Mouse (Mus musculus): ENCODE measurements around the gene Tmem94. TPM values are rescaled to one million over a fixed set of nuclear protein-coding genes. Genes with fewer than 3 reads are reported as not detected.

Tmem94 gene
- polyA plus RNA-seq, 1 experiment from 2014 or later = 19.9 TPM

DNA sequence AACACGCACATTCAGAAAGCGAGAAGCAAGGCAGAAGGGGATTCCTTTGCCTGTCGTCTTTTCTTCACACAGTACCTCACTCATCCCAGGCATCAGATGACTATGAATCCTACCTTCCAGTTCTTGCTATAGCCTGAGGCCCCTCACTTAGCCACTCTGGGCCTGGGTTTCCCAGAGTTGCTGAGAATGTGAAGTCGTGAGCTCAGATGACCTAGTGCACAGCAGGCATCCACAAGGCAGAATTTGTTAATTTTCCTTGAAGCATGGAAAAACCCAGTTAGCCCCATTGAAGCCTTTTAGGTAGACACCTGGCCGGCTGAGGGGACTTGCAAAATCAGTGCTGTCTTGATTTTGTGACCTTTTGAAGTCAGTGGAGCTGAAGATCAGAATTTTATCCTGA is 61.3 kb downstream of the Tmem94 start:
- ATAC-seq (ENCODE audit: insufficient read depth, low FRiP score, low read depth) = no peak

DNA sequence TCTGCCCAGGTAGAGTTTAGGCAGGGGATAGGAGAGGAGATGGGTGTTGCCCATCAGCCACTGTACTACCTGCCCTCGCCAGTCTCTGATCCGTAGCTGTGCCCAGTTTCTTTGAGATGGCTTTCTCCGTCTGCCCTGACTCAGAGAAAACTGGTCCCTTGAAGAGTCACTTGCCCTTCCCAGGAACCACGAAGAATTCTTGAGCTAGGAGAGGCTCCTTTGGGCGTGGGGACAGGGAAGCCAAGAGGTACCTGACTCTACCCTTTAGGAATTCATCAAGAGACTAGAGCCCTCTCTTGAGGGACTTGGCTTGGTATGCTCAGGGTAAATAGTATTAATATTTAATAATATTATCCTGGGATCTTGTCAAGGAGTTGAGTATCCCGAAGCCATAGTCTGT is 62.4 kb downstream of the Tmem94 start:
- 82% methylated on average over 6 of the region's 6 CpGs for WGBS
- no peaks in the 10 kb centered on the region for H3K36me3 ChIP-seq
- no peaks in the 10 kb centered on the region for H3K9me3 ChIP-seq
- no peak overlapping the region for H3K9ac ChIP-seq
- H3K4me2 ChIP-seq = no peak overlapping the region
- H3K27me3 ChIP-seq (replicated peaks) = no peaks in the 10 kb centered on the region
- no peak for ATAC-seq (ENCODE audit: insufficient read depth, low FRiP score, low read depth)
- peaks cover 37% of the 10 kb centered on the region for H3K4me1 ChIP-seq
- H3K4me3 ChIP-seq (replicated peaks) = no peak overlapping the region
- H3K27ac ChIP-seq = peak overlapping the region; percentile 32; the same call in 1 of the 2 replicates

More for the DNA sequence above, 61.3 kb downstream of the Tmem94 start:
- 58% methylated on average over 5 of the region's 5 CpGs for WGBS
- H3K4me2 ChIP-seq = peak overlapping the region; percentile 80; the same call in 1 of the 2 replicates
- H3K9me3 ChIP-seq = no peaks in the 10 kb centered on the region
- no peak overlapping the region for H3K9ac ChIP-seq
- 0 out of 2 replicates have a peak overlapping the region, but pooled peaks have one; percentile 3 for H3K4me3 ChIP-seq (replicated peaks)
- H3K27me3 ChIP-seq (replicated peaks) = no peaks in the 10 kb centered on the region
- peaks cover 26% of the 10 kb centered on the region for H3K4me1 ChIP-seq
- no peak overlapping the region for H3K27ac ChIP-seq
- 0 out of 2 replicates have a peak, but pooled peaks cover 4% of the 10 kb centered on the region for H3K36me3 ChIP-seq

DNA sequence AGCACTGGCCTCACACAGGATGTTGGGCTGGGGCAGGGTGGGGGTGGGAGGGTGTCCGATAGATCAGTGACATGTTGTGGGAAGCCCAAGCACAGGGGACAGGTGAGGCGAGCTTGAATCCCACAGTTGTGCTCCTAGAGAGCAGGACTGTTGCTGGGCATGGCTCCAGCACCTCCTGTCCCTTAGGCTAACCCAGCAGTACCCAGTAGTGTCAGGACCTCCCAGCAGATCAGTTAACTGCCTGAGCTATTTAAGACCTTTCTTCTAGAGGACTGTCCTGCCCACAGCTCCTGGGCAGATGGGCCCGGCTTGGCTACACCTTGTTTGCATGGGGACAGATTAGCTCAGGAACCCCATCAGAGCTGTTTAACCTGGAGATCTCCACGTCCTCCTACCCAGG is 63.8 kb downstream of the Tmem94 start:
- no peak overlapping the region for H3K9ac ChIP-seq

DNA sequence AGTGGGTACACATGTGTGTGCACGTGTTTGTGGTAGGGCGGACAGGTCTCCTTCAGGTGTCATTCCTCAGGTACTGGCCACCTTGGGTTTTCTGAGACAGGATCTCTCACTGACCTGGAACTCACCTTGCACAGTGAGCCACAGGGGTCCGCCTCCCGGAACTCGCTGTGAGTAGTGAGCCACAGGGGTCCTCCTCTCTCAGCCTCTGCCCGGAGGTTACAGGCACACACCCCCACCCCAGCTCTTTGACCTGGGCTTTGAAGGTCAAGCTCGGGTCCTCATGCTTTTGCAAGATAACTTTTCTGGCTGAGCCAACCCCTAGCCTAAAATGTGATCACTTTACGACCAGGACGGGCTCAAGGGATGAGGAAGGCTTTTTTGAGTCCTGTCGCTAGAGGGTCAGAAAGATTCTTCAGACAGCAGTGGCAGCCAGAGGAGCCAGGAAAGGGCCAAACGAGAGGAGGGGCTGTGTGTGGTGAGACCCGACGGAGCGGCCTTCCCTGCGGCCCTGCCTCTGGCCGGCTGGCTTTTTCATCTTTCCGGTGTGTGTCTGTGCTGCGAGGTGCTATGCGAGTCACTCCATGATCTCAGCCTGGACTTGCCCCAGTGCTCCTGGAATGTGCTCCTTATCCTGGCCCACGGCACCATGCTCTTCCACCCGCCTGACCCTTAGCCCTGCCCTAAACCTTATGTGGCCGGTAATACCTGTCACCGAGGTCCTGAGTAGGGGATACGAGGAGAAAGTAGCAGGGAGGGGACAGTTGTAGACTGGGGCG is 65.5 kb downstream of the Tmem94 start:
- no peak overlapping the region for H3K9ac ChIP-seq
- peaks cover 54% of the 10 kb centered on the region for H3K4me1 ChIP-seq
- WGBS = 36% methylated on average over 25 of the region's 25 CpGs
- H3K4me2 ChIP-seq = peak overlapping the region; percentile 30
- H3K27ac ChIP-seq = peak overlapping the region; percentile 61
- no peaks in the 10 kb centered on the region for H3K9me3 ChIP-seq
- H3K27me3 ChIP-seq (replicated peaks) = no peaks in the 10 kb centered on the region
- H3K4me3 ChIP-seq (replicated peaks) = no peak overlapping the region; the same call in 1 of the 2 replicates
- no peaks in the 10 kb centered on the region for H3K36me3 ChIP-seq
- no peak for ATAC-seq (ENCODE audit: insufficient read depth, low FRiP score, low read depth)

More for the DNA sequence above, 63.8 kb downstream of the Tmem94 start:
- Histone ChIP-seq H3K9me3 (no peaks in the 10 kb centered on the region), H3K36me3 (no peaks in the 10 kb centered on the region), H3K4me3 (replicated peaks) (no peak overlapping the region), H3K27me3 (replicated peaks) (no peaks in the 10 kb centered on the region), H3K27ac (no peak overlapping the region), H3K4me1 (peaks cover 47% of the 10 kb centered on the region), H3K4me2 (no peak overlapping the region)
- ATAC-seq (ENCODE audit: insufficient read depth, low FRiP score, low read depth) = no peak
- WGBS = 54% methylated on average over 4 of the region's 4 CpGs

DNA sequence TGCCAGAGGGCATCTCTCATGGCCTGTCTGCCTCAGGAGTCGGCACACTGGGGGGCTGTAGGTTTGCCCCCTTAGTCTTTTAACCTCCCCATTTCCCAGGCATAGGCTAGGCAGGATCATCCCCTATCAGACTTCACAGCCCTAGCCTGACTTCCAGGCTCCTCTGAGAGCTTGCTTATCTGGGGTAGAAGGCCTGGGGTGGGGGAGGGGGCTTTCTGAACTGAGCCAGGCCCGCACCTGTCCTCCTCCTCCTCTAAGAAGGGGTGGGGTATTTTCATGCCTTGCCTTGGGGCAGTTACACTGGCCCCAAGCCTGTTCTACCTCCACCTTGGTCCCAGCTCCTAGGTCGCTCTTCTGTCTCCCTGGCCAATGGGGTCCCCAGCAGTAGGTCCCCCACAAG is 66.3 kb downstream of the Tmem94 start:
- 48% methylated on average over 3 of the region's 3 CpGs for WGBS
- no peak overlapping the region for H3K9ac ChIP-seq

DNA sequence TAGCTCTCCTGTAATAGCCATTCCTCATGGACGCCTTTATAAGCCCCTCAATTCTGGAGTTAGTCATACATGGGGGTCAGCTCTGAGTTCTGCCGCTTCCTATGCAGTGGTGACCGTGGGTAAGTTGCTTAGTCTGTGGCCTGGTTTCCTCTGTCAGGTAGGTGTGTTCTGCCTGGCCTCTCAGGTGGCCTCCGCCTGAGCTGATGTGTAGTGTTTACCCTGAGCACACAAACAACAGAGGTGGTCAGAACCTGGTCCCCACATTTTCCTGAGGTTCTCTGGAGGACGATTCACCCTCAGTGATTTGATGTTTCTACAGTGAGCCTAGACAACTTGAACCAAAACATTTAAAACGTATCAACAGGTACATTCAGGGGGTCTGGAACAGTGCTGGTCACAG is 66.8 kb downstream of the Tmem94 start:
- WGBS = 53% methylated on average over 6 of the region's 6 CpGs
- no peaks in the 10 kb centered on the region for H3K9me3 ChIP-seq
- peaks cover 60% of the 10 kb centered on the region for H3K4me1 ChIP-seq
- no peak overlapping the region for H3K4me3 ChIP-seq (replicated peaks)
- H3K4me2 ChIP-seq = peak overlapping the region; percentile 27; the same call in 1 of the 2 replicates
- H3K27ac ChIP-seq = peak overlapping the region; percentile 88
- H3K9ac ChIP-seq = no peak overlapping the region
- no peaks in the 10 kb centered on the region for H3K27me3 ChIP-seq (replicated peaks)
- H3K36me3 ChIP-seq = no peaks in the 10 kb centered on the region
- ATAC-seq (ENCODE audit: insufficient read depth, low FRiP score, low read depth) = no peak

More for the DNA sequence above, 66.3 kb downstream of the Tmem94 start:
- peak overlapping the region; percentile 88 for H3K27ac ChIP-seq
- H3K4me2 ChIP-seq = 0 out of 2 replicates have a peak overlapping the region, but pooled peaks have one; percentile 30
- no peak overlapping the region for H3K4me3 ChIP-seq (replicated peaks)
- H3K27me3 ChIP-seq (replicated peaks) = no peaks in the 10 kb centered on the region
- no peaks in the 10 kb centered on the region for H3K9me3 ChIP-seq
- ATAC-seq (ENCODE audit: insufficient read depth, low FRiP score, low read depth) = no peak
- H3K4me1 ChIP-seq = peaks cover 54% of the 10 kb centered on the region
- no peaks in the 10 kb centered on the region for H3K36me3 ChIP-seq

DNA sequence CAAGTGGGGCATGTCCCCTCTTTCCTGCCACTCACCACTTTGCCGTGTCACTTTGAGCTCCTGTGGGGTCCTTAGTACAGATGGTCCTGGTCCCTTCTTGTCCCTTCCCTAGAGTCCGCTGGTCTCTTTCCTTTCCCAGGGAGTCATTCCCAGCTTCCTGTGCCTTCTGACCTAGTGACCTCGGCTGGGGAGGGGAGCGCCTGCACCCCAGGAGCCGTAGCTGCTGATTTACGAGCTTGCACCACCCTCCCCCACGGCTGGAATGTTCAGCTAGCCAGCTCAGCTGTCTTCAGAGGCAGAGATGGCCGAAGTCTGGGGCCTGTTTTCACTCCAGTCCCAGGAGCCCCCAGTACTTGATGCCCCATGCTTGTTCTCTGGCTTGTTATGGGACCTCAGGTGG is 67.3 kb downstream of the Tmem94 start:
- H3K36me3 ChIP-seq = no peaks in the 10 kb centered on the region
- peak overlapping the region; percentile 88 for H3K27ac ChIP-seq
- H3K4me2 ChIP-seq = peak overlapping the region; percentile 27
- H3K9ac ChIP-seq = no peak overlapping the region
- H3K4me1 ChIP-seq = peaks cover 64% of the 10 kb centered on the region
- ATAC-seq (ENCODE audit: insufficient read depth, low FRiP score, low read depth) = no peak
- no peak overlapping the region for H3K4me3 ChIP-seq (replicated peaks)
- H3K27me3 ChIP-seq (replicated peaks) = no peaks in the 10 kb centered on the region
- H3K9me3 ChIP-seq = no peaks in the 10 kb centered on the region
- 15% methylated on average over 8 of the region's 8 CpGs for WGBS

DNA sequence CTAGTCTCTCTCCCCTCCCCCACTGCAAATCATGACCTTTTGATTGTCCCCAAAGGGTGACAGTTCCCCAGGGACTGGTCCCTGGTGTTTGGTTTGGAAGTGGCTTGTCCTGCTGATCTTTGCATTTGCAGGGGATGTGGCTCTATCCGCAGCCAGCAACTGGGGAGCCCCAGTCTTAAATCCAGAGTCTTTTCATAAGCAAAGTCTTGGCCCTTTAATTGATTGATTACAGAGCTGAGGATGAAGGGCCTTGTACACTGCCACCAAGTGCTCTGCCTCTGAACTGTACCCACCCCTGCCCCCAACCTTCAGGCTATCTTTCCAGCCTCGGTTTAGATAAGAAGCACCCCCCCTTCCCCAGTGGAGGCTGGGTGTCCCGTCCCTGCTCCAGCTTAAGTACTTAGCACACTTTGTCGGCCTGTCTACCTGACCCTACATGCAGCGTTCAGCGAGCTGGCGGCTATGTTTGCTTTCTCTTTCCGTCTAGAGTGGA is 67.8 kb downstream of the Tmem94 start:
- no peaks in the 10 kb centered on the region for H3K9me3 ChIP-seq
- H3K27me3 ChIP-seq (replicated peaks) = no peaks in the 10 kb centered on the region
- no peak overlapping the region for H3K4me3 ChIP-seq (replicated peaks)
- ATAC-seq (ENCODE audit: insufficient read depth, low FRiP score, low read depth) = peak; percentile 71
- peaks cover 69% of the 10 kb centered on the region for H3K4me1 ChIP-seq
- H3K27ac ChIP-seq = peak overlapping the region; percentile 88
- H3K4me2 ChIP-seq = peak overlapping the region; percentile 30
- no peak overlapping the region for H3K9ac ChIP-seq
- 17% methylated on average over 8 of the region's 8 CpGs for WGBS
- H3K36me3 ChIP-seq = no peaks in the 10 kb centered on the region

DNA sequence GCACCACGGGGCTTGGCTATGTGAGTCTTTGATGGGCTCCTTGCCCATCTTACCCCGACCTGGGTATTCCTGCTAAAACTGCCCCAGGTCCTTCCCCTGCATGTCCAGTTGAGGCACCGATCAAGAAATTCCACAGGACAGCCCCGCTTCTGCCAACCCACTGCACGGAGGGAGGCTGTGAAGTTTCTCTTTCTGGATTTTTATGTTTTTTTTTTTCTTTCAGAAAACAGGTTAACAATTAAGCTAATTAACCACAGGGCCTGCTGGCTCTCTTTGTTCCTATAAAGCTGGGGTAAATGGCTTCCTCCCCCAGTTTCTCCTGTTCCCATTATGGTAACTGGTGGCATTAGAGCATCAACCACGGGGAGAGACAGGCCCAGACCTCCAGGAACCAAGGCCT is 68.8 kb downstream of the Tmem94 start:
- Histone ChIP-seq H3K36me3 (no peaks in the 10 kb centered on the region), H3K4me3 (replicated peaks) (no peak overlapping the region), H3K9me3 (no peaks in the 10 kb centered on the region), H3K4me1 (peaks cover 64% of the 10 kb centered on the region), H3K4me2 (peak overlapping the region; percentile 30; the same call in 1 of the 2 replicates), H3K9ac (no peak overlapping the region), H3K27ac (peak overlapping the region; percentile 88), H3K27me3 (replicated peaks) (no peaks in the 10 kb centered on the region)
- no peak for ATAC-seq (ENCODE audit: insufficient read depth, low FRiP score, low read depth)
- WGBS = 74% methylated on average over 6 of the region's 6 CpGs

DNA sequence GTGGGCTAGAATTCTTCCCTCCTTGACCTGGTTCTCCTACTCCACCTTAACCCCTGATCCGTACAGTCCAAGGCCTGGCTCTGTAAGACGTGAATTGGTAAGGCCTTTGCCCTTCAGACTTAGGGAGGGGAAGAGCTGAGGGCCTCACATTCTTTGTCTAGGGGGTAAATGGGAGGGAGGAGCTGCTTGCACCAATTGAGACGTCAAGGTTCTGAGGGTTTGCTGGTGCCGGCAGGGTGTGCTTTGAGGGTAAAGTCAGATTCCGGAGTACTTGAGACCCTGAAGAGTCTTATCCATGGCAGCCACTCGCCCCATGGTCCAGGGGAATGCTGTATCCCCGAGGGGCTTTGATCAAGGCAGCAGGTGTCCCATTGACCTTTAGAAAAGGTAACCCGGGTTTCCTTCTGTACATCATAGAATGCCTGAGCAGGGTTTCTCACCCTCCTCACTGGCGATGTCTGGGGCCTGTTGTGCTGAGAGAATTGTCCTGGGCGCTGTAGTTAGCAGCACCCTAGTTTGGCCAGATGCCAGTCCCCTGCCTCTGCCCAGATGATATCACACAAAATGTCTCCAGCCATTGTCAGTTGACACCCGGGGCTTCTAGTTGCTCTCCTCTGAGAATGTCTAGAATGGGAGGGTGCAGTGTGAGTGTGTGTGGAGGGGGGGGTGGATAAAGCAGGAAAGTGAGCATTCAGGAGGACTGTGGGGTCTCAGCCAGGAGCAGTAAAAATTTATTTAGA is 71.6 kb downstream of the Tmem94 start:
- H3K4me2 ChIP-seq = 0 out of 2 replicates have a peak overlapping the region, but pooled peaks have one; percentile 9
- no peak for ATAC-seq (ENCODE audit: insufficient read depth, low FRiP score, low read depth)

DNA sequence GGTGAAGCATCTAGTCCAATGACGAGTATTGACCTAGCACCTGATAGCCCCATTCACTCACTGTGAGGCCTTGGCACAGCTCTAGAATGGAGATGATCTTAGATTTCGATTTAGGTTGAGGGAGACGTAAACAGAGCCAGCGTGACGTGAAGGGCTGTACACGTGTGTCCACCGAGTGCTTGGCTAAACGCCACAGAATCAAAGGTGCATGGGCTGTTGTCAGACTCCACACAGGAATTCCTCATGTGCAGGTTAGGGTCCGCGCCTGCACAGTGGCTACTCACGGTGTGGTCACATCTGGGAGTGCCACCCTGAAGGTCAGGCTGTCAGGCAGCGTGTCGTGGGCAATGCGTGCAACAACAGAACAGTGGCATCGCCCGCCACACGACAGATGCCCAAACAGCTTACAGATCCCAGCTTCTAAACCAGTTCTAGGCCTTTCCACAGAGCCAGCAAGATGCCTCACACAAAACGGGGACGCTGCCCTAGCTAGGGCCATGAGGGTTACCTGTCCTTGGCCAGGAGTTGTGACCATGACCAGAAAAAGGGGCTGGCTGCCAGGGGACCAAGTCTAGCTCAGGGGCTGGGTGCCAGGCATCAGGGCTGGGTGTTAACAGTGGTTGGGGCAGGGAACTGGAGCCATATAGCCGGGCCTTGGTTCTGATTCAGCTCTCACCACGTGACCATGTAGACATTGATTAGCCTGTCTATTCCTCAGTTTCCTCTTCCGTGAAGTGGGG is 72.5 kb downstream of the Tmem94 start:
- Histone ChIP-seq H3K9ac (no peak overlapping the region), H3K36me3 (no peaks in the 10 kb centered on the region), H3K4me2 (no peak overlapping the region), H3K4me3 (replicated peaks) (no peak overlapping the region), H3K4me1 (peaks cover 59% of the 10 kb centered on the region), H3K27ac (peak overlapping the region; percentile 86), H3K9me3 (no peaks in the 10 kb centered on the region), H3K27me3 (replicated peaks) (no peaks in the 10 kb centered on the region)
- ATAC-seq (ENCODE audit: insufficient read depth, low FRiP score, low read depth) = no peak
- 86% methylated on average over 22 of the region's 22 CpGs for WGBS

More for the DNA sequence above, 71.6 kb downstream of the Tmem94 start:
- Histone ChIP-seq H3K27me3 (replicated peaks) (no peaks in the 10 kb centered on the region), H3K36me3 (no peaks in the 10 kb centered on the region), H3K4me3 (replicated peaks) (no peak overlapping the region), H3K4me1 (peaks cover 60% of the 10 kb centered on the region), H3K27ac (peak overlapping the region; percentile 71), H3K9ac (no peak overlapping the region), H3K9me3 (no peaks in the 10 kb centered on the region)
- 50% methylated on average over 11 of the region's 11 CpGs for WGBS
